Mouse (Mus musculus): ENCODE measurements around the gene Akt1s1. TPM values are rescaled to one million over a fixed set of nuclear protein-coding genes. Genes with fewer than 3 reads are reported as not detected.

The Akt1s1 gene
- 112 and 122 TPM in 2 replicates for polyA plus RNA-seq (2015; fragmentation: Nextera tagmentation; extraction: Ambion mirVana)

DNA sequence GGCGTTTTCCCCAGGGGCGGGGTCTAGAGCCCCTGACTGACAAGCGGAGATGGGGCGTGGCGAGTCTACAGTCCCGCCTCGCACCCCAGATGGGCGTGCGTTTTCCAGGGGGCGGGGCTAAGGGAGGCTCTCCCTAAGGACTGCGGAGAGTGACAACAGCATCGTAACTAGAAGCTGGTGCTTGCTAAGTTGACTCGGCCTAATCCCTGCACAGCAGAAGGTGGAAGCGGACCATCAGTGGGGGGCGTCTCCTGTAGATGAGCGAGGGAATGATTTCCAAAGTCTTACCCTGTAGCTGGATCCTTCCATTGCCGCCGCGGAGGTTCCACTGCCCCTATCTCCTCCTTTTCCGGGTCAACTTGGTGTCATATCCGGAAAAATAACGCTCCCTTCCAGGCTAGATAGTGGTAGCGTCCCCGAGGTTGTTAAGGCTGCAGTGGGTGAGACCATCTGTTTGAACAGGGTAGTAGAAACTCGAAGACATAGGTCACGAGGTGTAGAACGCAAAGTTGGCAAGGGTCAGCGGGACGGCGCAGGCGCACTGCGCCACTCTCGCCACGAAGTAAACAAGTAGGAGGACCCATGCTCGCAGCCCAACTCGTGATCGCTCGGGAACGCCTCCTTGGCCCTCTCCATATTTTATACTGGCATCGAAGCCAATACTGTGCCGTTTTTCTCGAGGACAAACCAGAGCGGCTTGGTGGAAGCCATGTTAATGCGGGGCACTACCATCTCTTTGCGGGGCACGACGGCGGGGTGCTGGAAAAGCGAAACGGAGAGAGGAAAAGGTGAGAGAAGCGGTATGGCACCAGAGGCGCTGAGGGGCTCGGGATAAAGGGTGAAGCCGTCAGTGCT lies at the start of gene Akt1s1, which contains the start of gene Tbc1d17:
Gene Akt1s1 (plus strand): TSS at position 431 of the 855 bp plus-strand sequence.
Gene Tbc1d17 (minus strand): TSS at position 519 of the 855 bp plus-strand sequence.
- H3K36me3 ChIP-seq: peaks cover 52% of the 10 kb centered on the region
- peak within 1 kb of the TSS; percentile 79 for H3K4me3 ChIP-seq
- H3K4me2 ChIP-seq (replicated peaks): peak within 1 kb of the TSS; percentile 94
- ATAC-seq (ENCODE audit: low FRiP score, low read depth): peak; percentile 88
- H3K27me3 ChIP-seq: no peaks in the 10 kb centered on the region
- H3K4me1 ChIP-seq: peaks cover 41% of the 10 kb centered on the region
- peak within 1 kb of the TSS; percentile 82 for H3K9ac ChIP-seq
- no peaks in the 10 kb centered on the region for H3K9me3 ChIP-seq
- peak within 1 kb of the TSS; percentile 95 for H3K27ac ChIP-seq
- WGBS: 0% methylated on average over 54 of the region's 54 CpGs

DNA sequence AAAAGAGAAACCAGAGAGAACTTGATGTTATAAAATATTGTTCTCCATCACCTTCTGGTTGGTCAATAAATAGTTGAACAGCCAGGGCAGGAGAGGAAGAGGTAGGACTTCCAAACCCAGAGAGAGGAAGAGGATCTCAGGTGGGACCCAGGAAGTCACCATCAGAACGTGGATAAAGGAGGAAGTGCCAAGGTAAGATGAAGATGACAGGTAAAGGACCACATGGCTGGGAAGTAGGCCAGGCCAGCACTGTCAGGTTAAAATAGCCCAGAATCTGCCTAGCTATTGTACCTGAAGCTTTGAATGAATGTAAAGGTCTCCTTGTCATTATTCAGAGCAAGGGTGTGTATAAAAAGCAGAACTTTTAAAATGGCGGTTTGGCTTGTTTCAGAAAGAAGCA lies 39.9 kb upstream of the Akt1s1 start:
- Histone ChIP-seq H3K4me3 (no peak overlapping the region), H3K36me3 (peaks cover 24% of the 10 kb centered on the region), H3K9ac (no peak overlapping the region), H3K27me3 (0 out of 2 replicates have a peak, but pooled peaks cover 2% of the 10 kb centered on the region), H3K4me1 (no peaks in the 10 kb centered on the region), H3K9me3 (no peaks in the 10 kb centered on the region), H3K27ac (no peak overlapping the region), H3K4me2 (replicated peaks) (no peak overlapping the region)
- no peak for ATAC-seq (ENCODE audit: low FRiP score, low read depth)
- 72% methylated on average over 2 of the region's 2 CpGs for WGBS

DNA sequence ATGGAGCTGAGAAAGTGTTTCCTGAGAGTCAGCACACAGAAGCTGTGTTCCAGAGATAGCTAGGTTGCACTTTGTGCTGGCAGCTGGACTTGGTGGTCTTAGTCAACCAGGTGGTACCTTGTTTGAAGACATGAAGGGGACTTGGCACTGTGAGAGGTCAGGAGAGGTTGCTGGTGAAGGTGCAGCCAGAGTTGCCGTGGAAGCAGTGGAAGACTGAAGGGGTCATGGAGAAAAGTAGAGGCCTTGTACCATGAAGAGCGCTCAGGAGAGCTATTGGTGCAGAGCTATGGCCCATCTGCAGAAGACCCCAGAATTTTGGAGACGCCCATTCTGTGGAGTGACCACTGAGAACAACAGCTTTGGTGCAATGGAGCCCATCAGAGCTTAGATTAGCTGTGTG lies 39.3 kb upstream of the Akt1s1 start:
- Histone ChIP-seq H3K9me3 (no peaks in the 10 kb centered on the region), H3K9ac (no peak overlapping the region), H3K27me3 (0 out of 2 replicates have a peak, but pooled peaks cover 2% of the 10 kb centered on the region), H3K4me2 (replicated peaks) (no peak overlapping the region), H3K4me1 (no peaks in the 10 kb centered on the region), H3K4me3 (no peak overlapping the region), H3K36me3 (peaks cover 29% of the 10 kb centered on the region), H3K27ac (no peak overlapping the region)
- ATAC-seq (ENCODE audit: low FRiP score, low read depth): no peak
- WGBS: 90% methylated on average over 3 of the region's 3 CpGs

DNA sequence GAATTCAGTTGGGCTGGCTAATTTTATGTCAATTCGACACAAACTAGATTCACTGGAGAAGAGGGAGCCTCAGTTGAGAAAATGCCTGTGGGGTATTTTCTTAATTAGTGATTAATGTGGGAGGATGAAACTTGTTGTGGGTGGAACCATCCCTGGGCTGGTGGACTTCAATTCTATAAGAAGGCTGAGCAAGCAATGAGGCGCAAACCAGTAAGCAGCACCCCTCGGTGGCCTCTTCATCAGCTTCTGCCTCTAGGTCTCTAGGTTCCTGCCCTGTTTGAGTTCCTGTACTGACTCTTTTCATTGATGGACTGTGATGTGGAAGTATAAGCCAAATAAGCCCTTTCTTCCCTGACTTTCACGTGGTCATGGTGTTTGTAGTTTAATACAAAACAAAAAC lies 38.4 kb upstream of the Akt1s1 start:
- Histone ChIP-seq H3K27ac (no peak overlapping the region), H3K4me1 (peaks cover 7% of the 10 kb centered on the region), H3K9me3 (no peaks in the 10 kb centered on the region), H3K9ac (no peak overlapping the region), H3K27me3 (0 out of 2 replicates have a peak, but pooled peaks cover 2% of the 10 kb centered on the region), H3K4me3 (no peak overlapping the region), H3K36me3 (peaks cover 31% of the 10 kb centered on the region), H3K4me2 (replicated peaks) (no peak overlapping the region)
- 75% methylated on average over 4 of the region's 4 CpGs for WGBS
- ATAC-seq (ENCODE audit: low FRiP score, low read depth): no peak

DNA sequence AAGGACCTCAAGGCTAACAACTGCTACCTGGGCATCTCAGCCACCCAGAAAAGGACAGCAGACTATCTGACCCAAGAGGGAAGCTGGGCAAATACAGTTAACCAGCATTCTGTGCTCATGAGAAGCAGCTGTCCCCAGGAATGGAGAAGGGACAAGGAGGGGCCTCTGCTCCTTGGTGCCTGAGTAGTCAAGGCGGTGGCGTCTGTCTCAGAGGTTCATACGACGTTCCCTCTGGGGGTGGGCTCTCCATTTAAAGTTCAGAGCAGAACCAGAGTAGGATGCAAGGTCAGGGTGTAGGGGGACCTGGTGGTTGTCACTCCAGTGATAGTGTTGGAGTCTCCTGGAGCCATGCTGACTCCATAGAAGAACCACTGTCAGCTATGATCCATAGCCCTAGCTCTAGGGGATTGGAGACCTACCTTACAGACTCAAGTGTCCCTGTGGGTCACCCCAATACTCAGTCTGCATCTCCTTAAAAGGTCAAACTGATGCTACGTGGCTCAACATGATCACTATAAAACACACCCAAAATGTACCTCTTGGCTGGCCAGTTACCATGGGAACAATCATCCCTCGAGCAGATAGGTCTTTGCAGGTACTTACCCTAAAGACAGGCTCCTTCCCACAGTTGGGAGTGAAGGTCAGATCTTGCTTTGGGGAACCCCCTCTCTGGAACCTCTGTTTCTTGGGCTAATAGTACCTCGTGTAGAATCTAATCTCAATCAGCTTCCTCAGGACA lies 37.8 kb upstream of the Akt1s1 start:
- no peak for ATAC-seq (ENCODE audit: low FRiP score, low read depth)
- Histone ChIP-seq H3K4me2 (replicated peaks) (no peak overlapping the region), H3K9ac (no peak overlapping the region), H3K36me3 (peaks cover 31% of the 10 kb centered on the region), H3K27me3 (0 out of 2 replicates have a peak, but pooled peaks cover under 1% of the 10 kb centered on the region), H3K4me3 (no peak overlapping the region), H3K27ac (no peak overlapping the region), H3K9me3 (no peaks in the 10 kb centered on the region), H3K4me1 (peaks cover 8% of the 10 kb centered on the region)
- 87% methylated on average over 7 of the region's 7 CpGs for whole genome bisulfite sequencing

DNA sequence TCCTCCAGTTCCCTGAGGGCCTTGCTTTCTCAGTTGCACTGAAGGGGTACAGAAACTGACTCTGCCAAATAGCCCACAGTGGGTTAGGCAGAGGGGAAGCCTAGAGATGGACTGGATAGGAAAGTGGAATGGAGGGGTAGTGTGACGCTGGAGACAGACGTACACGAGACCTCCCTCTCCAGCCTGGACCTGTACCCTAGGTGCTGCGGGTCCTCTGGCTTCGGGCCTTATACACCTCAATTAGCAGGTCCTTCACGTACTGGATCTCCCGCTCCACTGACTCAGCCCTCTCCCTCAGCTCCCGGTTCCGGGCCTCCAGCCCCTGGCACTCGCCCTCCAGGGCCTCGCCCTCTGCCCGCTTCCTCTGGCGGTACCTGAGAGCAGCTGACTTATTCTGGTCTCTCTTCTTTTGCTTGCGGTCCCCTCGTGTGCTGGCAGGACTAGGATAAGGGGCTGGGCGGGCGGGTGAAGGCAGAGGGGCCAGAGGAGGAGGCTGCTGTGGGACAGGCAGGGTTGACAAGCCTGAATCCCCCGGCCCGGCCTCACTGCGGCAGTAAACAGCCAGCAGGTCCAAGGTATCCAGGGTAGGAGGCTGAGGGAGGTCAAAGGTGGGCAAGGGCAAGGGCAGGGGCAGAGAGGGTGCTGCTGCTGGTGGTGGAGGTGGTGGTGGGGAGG lies 36.0 kb upstream of the Akt1s1 start:
- Histone ChIP-seq H3K36me3 (peaks cover 31% of the 10 kb centered on the region), H3K4me2 (replicated peaks) (no peak overlapping the region), H3K4me3 (no peak overlapping the region), H3K9ac (no peak overlapping the region), H3K27ac (no peak overlapping the region), H3K27me3 (no peaks in the 10 kb centered on the region), H3K9me3 (no peaks in the 10 kb centered on the region), H3K4me1 (peaks cover 16% of the 10 kb centered on the region)
- 90% methylated on average over 19 of the region's 20 CpGs for WGBS
- no peak for ATAC-seq (ENCODE audit: low FRiP score, low read depth)

DNA sequence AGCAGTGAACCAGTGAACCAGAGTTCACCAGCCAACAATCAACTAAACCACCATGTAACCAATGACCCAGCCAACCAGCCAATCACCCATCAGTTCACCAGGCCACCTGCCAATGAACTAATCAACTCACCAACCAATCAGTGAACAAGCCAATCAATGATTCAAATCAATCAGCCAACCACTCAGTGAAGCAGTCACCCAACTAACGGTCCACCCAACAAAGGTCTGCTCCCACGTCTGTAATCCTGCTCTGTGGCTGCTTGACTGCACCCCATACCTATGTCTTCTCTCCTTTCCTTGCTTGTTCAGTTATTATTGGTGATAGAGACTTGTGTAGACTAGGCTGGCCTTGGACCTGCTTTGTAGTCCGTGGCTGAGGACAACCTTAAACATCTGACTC lies 34.8 kb upstream of the Akt1s1 start:
- no peaks in the 10 kb centered on the region for H3K27me3 ChIP-seq
- H3K4me3 ChIP-seq: no peak overlapping the region
- no peak overlapping the region for H3K27ac ChIP-seq
- WGBS: 98% methylated on average over 3 of the region's 3 CpGs
- peaks cover 28% of the 10 kb centered on the region for H3K4me1 ChIP-seq
- no peak overlapping the region for H3K9ac ChIP-seq
- H3K9me3 ChIP-seq: no peaks in the 10 kb centered on the region
- H3K4me2 ChIP-seq (replicated peaks): no peak overlapping the region
- H3K36me3 ChIP-seq: peaks cover 31% of the 10 kb centered on the region
- ATAC-seq (ENCODE audit: low FRiP score, low read depth): no peak

DNA sequence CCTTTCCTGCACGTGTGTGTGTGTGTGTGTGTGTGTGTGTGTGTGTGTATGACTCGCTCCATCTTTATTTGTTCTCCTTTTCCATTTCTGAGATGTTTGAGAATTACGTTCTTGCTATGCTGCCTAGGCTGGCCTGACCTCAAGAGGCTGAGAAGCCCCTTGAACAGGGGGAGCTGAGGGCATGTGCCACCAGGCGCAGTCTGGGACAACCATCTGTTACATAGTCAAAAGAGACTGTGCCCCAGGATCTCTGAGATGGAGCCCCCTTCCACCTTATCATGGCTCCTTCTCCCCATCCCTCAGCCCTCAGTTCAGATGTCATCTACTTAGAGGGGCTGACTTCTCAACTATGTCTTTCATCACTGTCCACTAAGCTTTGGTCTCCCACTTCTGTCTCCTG lies 34.4 kb upstream of the Akt1s1 start:
- 84% methylated on average over 4 of the region's 4 CpGs for WGBS
- H3K4me1 ChIP-seq: peaks cover 32% of the 10 kb centered on the region
- H3K27me3 ChIP-seq: no peaks in the 10 kb centered on the region
- no peak overlapping the region; the same call in 1 of the 2 replicates for H3K4me2 ChIP-seq (replicated peaks)
- H3K36me3 ChIP-seq: peaks cover 31% of the 10 kb centered on the region
- no peak for ATAC-seq (ENCODE audit: low FRiP score, low read depth)
- no peak overlapping the region for H3K27ac ChIP-seq
- no peak overlapping the region for H3K9ac ChIP-seq
- H3K9me3 ChIP-seq: no peaks in the 10 kb centered on the region
- no peak overlapping the region for H3K4me3 ChIP-seq

DNA sequence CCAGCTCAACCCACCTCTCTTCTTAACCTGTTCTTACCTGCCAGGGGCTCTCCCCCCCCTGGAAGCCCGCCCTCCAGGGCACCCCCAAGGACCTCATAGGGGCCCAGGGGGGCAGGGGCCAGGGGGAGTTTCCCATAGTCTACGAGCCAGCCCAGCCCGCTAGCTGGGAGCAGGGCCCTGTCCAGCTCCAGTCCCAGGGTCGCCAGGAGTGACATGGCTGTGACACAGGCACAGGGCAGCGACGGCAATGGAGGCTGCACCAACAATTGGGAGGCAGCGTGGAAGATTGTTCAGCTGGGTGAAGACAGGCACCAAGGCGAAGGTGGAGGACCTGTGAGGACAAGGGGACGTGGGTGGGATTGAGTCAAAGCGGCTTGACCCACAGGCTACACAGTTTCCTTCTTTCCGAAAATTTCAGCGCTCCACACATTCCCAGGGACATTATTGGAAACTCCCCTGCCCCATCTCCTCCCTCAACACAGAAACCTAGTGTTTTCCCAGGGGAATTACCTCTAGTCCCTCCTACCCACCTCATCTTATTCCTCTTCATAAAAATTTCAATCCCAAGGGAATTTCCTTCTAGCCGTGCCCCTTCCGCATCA lies 33.7 kb upstream of the Akt1s1 start:
- Histone ChIP-seq H3K4me1 (peaks cover 39% of the 10 kb centered on the region), H3K9ac (peak overlapping the region; percentile 20; the same call in 1 of the 2 replicates), H3K4me2 (replicated peaks) (peak overlapping the region; percentile 82), H3K27me3 (no peaks in the 10 kb centered on the region), H3K36me3 (peaks cover 31% of the 10 kb centered on the region), H3K27ac (peak overlapping the region; percentile 73; the same call in 1 of the 2 replicates), H3K4me3 (peak overlapping the region; percentile 76), H3K9me3 (no peaks in the 10 kb centered on the region)
- 38% methylated on average over 14 of the region's 14 CpGs for WGBS
- no peak for ATAC-seq (ENCODE audit: low FRiP score, low read depth)

DNA sequence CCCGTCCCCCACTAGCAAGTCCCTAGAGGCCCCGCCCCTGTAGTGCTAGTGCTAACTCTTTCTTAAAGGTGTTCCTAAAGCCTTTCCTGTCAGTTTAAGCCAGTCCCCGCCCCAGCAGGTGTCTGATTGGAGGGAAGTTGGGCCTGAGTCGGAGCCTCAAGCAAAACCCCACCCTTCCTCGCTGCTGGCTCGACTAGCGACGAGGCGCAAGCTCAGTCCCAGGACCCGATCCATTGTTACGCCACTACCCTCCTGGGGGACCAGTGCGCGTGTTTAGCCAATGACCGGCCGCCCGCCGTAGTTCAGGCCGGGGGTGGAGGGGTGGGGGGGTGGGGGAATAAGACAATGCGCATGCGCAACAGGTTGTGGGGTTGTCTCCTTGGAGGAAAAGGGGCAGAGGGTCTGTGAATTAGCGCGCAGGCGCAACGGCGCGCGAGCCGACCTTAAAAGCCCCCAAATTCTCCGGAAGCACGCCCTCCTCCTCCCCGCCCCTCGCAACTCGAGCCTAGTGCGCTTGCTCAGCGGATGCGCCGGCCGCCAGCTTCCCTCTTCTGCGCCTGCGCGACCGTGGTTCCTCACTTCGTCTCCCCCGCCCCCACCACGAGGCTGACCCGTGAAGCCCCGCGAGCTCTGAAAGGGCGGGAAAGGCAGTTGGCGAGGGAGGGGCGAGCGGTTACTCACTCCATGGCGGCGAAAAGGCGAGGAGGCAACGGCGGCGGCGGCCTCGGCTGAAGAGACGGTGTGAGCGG lies 32.9 kb upstream of the Akt1s1 start, which contains the start of the genes Nup62 and Il4i1:
Gene Nup62 (plus strand): TSS at position 368 of the 749 bp plus-strand sequence.
Gene Il4i1 (plus strand): TSS at position 667 of the 749 bp plus-strand sequence.
- Histone ChIP-seq H3K4me1 (peaks cover 47% of the 10 kb centered on the region), H3K9me3 (no peaks in the 10 kb centered on the region), H3K4me2 (replicated peaks) (peak within 1 kb of the TSS; percentile 82), H3K4me3 (peak within 1 kb of the TSS; percentile 76), H3K36me3 (peaks cover 30% of the 10 kb centered on the region), H3K27ac (peak within 1 kb of the TSS; percentile 97), H3K27me3 (no peaks in the 10 kb centered on the region), H3K9ac (peak within 1 kb of the TSS; percentile 94)
- peak; percentile 94 for ATAC-seq (ENCODE audit: low FRiP score, low read depth)
- under 1% methylated on average over 61 of the region's 62 CpGs for WGBS
